Mouse (Mus musculus) cerebellum, postnatal 4 days (tissue): ENCODE results near the gene Rab38.

ENCODE experiments used
- DNase-seq, 2 experiments: peaks; one replicate each; pipeline ENCODE4 v3.0.0; 2022; ENCODE audit warnings: low spot score in 2 of 2, mixed read lengths in 1 of 2

Rab38 gene

GRCm38 (mm10) chr7:88527100-88527671 is 97.1 kb downstream of the Rab38 start:
- no peak for DNase-seq

DNA sequence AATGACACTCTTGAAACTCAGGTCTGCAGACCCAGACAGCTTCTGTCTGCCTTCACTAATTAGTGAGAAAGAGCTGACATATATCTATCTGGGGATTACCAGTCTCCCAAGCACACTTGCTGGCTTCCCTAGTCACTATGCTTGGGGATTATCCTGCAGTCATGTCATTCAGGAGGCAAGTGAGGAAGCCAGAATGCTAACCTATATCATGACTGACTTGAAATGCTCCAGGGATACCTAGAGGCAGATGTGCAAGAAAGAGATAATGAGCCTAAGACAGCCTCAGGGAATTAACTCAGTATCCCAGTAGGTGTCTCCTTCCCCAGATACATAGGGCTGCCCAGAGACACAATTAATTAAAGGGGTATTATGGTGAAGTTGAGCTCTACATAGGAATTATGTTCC is 106.1 kb downstream of the Rab38 start:
- DNase-seq = no peak

- DNase-seq = no peak
These were observed 106.7 kb downstream of the Rab38 start for GRCm38 (mm10) chr7:88536743-88537142.
